ENCODE assay signal across 7 mouse cellular contexts in the genomic region with DNA sequence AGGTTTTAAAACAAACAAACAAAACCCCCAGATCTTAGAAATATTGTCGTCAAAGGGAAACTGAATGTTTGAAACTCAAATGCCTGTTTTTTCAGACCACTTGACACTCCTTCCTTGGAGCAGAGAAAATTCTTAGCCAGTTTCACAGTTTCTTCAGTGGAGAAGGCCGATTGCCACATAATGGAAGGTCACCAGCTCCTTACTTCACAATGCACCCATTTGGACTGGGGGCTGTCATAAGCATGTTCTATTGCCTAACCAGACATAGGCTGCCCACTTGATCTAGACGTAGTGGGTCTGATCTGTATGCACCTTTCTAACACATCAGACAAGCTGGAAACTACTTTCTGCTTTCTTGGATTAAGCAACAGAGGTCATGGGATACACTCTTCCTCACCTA. TPM values are rescaled to one million over a fixed set of nuclear protein-coding genes. Genes with fewer than 3 reads are reported as not detected.
DNase-seq lines count a peak whose midpoint lies in the region; ATAC-seq and TF ChIP-seq lines count a peak whose summit lies in the region.

No protein-coding gene starts in this region.

- peak overlapping the region; percentile 93 for H3K4me2 ChIP-seq in liver, postnatal 0 days (ENCODE audit: low read depth, low read length)
- peak overlapping the region; percentile 92 for H3K4me2 ChIP-seq in stomach, embryonic 16.5 days (ENCODE audit: low read depth, low read length)

- peaks cover 23% of the 10 kb centered on the region; the same call in 1 of the 2 replicates for H3K79me2 ChIP-seq in liver, adult 2 months (ENCODE audit: control insufficient read depth, insufficient read depth, low read length)

- no peaks in the 10 kb centered on the region for H3K9me3 ChIP-seq in liver, postnatal 0 days (ENCODE audit: low read length)
- no peaks in the 10 kb centered on the region for H3K9me3 ChIP-seq in stomach, embryonic 16.5 days (replicated peaks; ENCODE audit: control insufficient read depth, low read length)

- H3K4me3 ChIP-seq in liver, adult 2 months (ENCODE audit: insufficient read depth, low read depth, low read length) = no peak overlapping the region; the same call in 1 of the 2 replicates
- H3K4me3 ChIP-seq in liver, postnatal 0 days (ENCODE audit: low read depth, low read length) = 0 out of 2 replicates have a peak overlapping the region, but pooled peaks have one; percentile 72
- peak overlapping the region; percentile 85; the same call in 1 of the 2 replicates for H3K4me3 ChIP-seq in stomach, embryonic 16.5 days (replicated peaks; ENCODE audit: low read length)

- peaks cover 21% of the 10 kb centered on the region for H3K4me1 ChIP-seq in liver, adult 2 months (ENCODE audit: control insufficient read depth, insufficient read depth, low read length)
- peaks cover 5% of the 10 kb centered on the region for H3K4me1 ChIP-seq in liver, postnatal 0 days (ENCODE audit: insufficient read depth)
- peaks cover 21% of the 10 kb centered on the region for H3K4me1 ChIP-seq in stomach, embryonic 16.5 days (ENCODE audit: control insufficient read depth, insufficient read depth, low read length)

- peak overlapping the region; percentile 89 for H3K27ac ChIP-seq in liver, adult 2 months (replicated peaks; ENCODE audit: insufficient read depth, low read depth, low read length)
- H3K27ac ChIP-seq in liver, postnatal 0 days (ENCODE audit: low read depth) = peak overlapping the region; percentile 60
- H3K27ac ChIP-seq in stomach, embryonic 16.5 days (ENCODE audit: low read length) = peak overlapping the region; percentile 70

- WGBS in liver, adult 2 months = 49% methylated on average over 3 of the region's 3 CpGs
- 54% methylated on average over 3 of the region's 3 CpGs for WGBS in liver, postnatal 0 days (ENCODE audit: insufficient replicate concordance)
- 56% methylated on average over 3 of the region's 3 CpGs for WGBS in stomach, embryonic 16.5 days

- peak overlapping the region; percentile 40 for H3K9ac ChIP-seq in liver, adult 2 months (ENCODE audit: low read depth, low read length)
- 0 out of 2 replicates have a peak overlapping the region, but pooled peaks have one; percentile 48 for H3K9ac ChIP-seq in liver, postnatal 0 days (replicated peaks)
- peak overlapping the region; percentile 69 for H3K9ac ChIP-seq in stomach, embryonic 16.5 days (ENCODE audit: low read length)

- no peak for TF ChIP-seq EP300 in liver, postnatal 0 days (IDR thresholded peaks at IDR 0.05; ENCODE audit: low read depth)

- H3K36me3 ChIP-seq in liver, adult 2 months (ENCODE audit: control insufficient read depth, insufficient read depth, low read length) = no peaks in the 10 kb centered on the region
- no peaks in the 10 kb centered on the region for H3K36me3 ChIP-seq in liver, postnatal 0 days (replicated peaks; ENCODE audit: insufficient read depth, low read length)
- H3K36me3 ChIP-seq in stomach, embryonic 16.5 days (ENCODE audit: control insufficient read depth, insufficient read depth, low read length) = no peaks in the 10 kb centered on the region

- ATAC-seq in granulocyte monocyte progenitor cell, adult 5-6 weeks (replicated peaks; ENCODE audit: poor library complexity, severe bottlenecking) = peak; percentile 81
- ATAC-seq in liver, postnatal 0 days = no peak
- ATAC-seq in stomach, embryonic 16.5 days (ENCODE audit: insufficient read depth, low FRiP score) = no peak

- TF ChIP-seq CTCF in liver, adult 2 months (IDR thresholded peaks at IDR 0.05; ENCODE audit: low read depth, low read length) = no peak
- no peak for TF ChIP-seq CTCF in liver, postnatal 0 days (IDR thresholded peaks at IDR 0.05; ENCODE audit: low read depth)

- no peak for TF ChIP-seq POLR2A in liver, adult 2 months (IDR thresholded peaks at IDR 0.05; ENCODE audit: extremely low read depth, insufficient read depth, low read length)

- H3K27me3 ChIP-seq in liver, adult 2 months (ENCODE audit: control insufficient read depth, insufficient read depth, low read length) = no peaks in the 10 kb centered on the region
- no peaks in the 10 kb centered on the region for H3K27me3 ChIP-seq in liver, postnatal 0 days (ENCODE audit: insufficient read depth, low read length)
- no peaks in the 10 kb centered on the region for H3K27me3 ChIP-seq in stomach, embryonic 16.5 days (ENCODE audit: control insufficient read depth, insufficient read depth, low read length)

- DNase-seq in liver, adult 2 months (ENCODE audit: extremely low read depth, low read depth, low spot score) = peak; percentile 59
- DNase-seq in liver = no peak
- DNase-seq in liver, postnatal 0 days = no peak
- no peak for DNase-seq in B cell, adult 2 months
- no peak for DNase-seq in left cerebral cortex, adult 9 months (ENCODE audit: low spot score in 2 of 2)

RNA-seq across cellular contexts. Expression of gene Chpt1, which starts 0.6 kb away (rescaled TPM):
- 118 and 137 TPM in 2 replicates for total RNA-seq in liver, adult 2 months (2014; rRNA removed)
- 59.0 and 120 TPM in 2 replicates for polyA plus RNA-seq in liver, adult 2 months (2012; rRNA removed)
- 13.3 and 30.8 TPM in 2 replicates for total RNA-seq in granulocyte monocyte progenitor cell, adult 5-6 weeks (2014; fragmentation: Nextera tagmentation)
- 23.8 and 31.7 TPM in 2 replicates for total RNA-seq in granulocyte monocyte progenitor cell, adult 5-6 weeks (2017)
- polyA plus RNA-seq in liver, postnatal 0 days (2015; fragmentation: Nextera tagmentation; extraction: Ambion mirVana) = 12.7 and 14.9 TPM in 2 replicates
- 15.3 and 16.5 TPM in 2 replicates for polyA plus RNA-seq in stomach, embryonic 16.5 days (2015; fragmentation: Nextera tagmentation; extraction: Ambion mirVana)

RNA-seq across cellular contexts. Expression of gene Sycp3, which starts 45.1 kb away (rescaled TPM):
- total RNA-seq in liver, adult 2 months (2014; rRNA removed) = not detected in 2 replicates
- not detected in 2 replicates for polyA plus RNA-seq in liver, adult 2 months (2012; rRNA removed)
- total RNA-seq in granulocyte monocyte progenitor cell, adult 5-6 weeks (2014; fragmentation: Nextera tagmentation) = not detected in 2 replicates
- 0.30 TPM in 1 of 2 replicates, not detected in the other for total RNA-seq in granulocyte monocyte progenitor cell, adult 5-6 weeks (2017)
- polyA plus RNA-seq in liver, postnatal 0 days (2015; fragmentation: Nextera tagmentation; extraction: Ambion mirVana) = 0.13 TPM in 1 of 2 replicates, not detected in the other
- polyA plus RNA-seq in stomach, embryonic 16.5 days (2015; fragmentation: Nextera tagmentation; extraction: Ambion mirVana) = not detected in 2 replicates
